Mouse (Mus musculus): Measurements from ENCODE around the gene Pcbp2. TPM values are rescaled to one million over a fixed set of nuclear protein-coding genes. Genes with fewer than 3 reads are reported as not detected.

Pcbp2 gene
- polyA plus RNA-seq, 1 experiment from 2014 or later = 64.7 TPM

- peak overlapping the region; percentile 61 for H3K9ac ChIP-seq (ENCODE audit: low read depth, low read length)
- H3K9me3 ChIP-seq (replicated peaks; ENCODE audit: control insufficient read depth, low read length) = no peaks in the 10 kb centered on the region
- peak overlapping the region; percentile 61 for H3K4me3 ChIP-seq (ENCODE audit: low read depth, low read length)
- peaks cover 40% of the 10 kb centered on the region for H3K4me1 ChIP-seq (ENCODE audit: control insufficient read depth, low read depth, low read length)
- peak overlapping the region; percentile 91 for H3K27ac ChIP-seq (ENCODE audit: low read length)
- peak overlapping the region; percentile 70 for H3K4me2 ChIP-seq (ENCODE audit: low read depth, low read length)
- peaks cover 11% of the 10 kb centered on the region; the same call in 1 of the 2 replicates for H3K36me3 ChIP-seq (ENCODE audit: control insufficient read depth, insufficient read depth)
- ATAC-seq (ENCODE audit: low read depth) = no peak
- 4% methylated on average over 6 of the region's 6 CpGs for WGBS (ENCODE audit: insufficient replicate concordance)
- no peaks in the 10 kb centered on the region for H3K27me3 ChIP-seq (ENCODE audit: control insufficient read depth, insufficient read depth, low read depth, low read length)
Observed at GRCm38 (mm10) chr15:102459381-102459780, 11.0 kb upstream of the Pcbp2 start.

DNA sequence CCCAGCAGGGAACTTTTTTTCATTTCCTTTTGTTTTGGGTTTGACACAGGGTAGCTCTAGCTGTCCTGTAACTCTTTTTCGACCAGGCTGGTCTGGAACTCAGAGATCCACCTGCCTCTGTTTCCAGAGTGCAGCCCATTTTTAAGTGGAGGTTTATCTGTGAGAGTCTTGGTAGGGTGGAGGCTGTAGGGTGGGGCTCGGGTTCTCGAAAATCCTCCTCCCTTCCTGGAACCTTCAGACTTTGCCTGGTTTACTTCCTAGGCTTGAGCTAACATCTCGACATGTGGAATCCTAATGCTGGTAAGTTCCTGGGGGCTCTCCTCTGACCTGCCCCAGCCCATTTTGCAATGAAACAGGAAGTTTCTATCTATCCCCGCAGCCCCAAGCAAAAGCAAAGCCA lies 10.5 kb upstream of the Pcbp2 start:
- Histone ChIP-seq H3K36me3 (ENCODE audit: control insufficient read depth, insufficient read depth) (peaks cover 11% of the 10 kb centered on the region; the same call in 1 of the 2 replicates), H3K4me2 (ENCODE audit: low read depth, low read length) (peak overlapping the region; percentile 70), H3K9ac (ENCODE audit: low read depth, low read length) (peak overlapping the region; percentile 61), H3K27me3 (ENCODE audit: control insufficient read depth, insufficient read depth, low read depth, low read length) (no peaks in the 10 kb centered on the region), H3K27ac (ENCODE audit: low read length) (peak overlapping the region; percentile 91), H3K4me3 (ENCODE audit: low read depth, low read length) (peak overlapping the region; percentile 61), H3K4me1 (ENCODE audit: control insufficient read depth, low read depth, low read length) (peaks cover 40% of the 10 kb centered on the region), H3K9me3 (replicated peaks; ENCODE audit: control insufficient read depth, low read length) (no peaks in the 10 kb centered on the region)
- 13% methylated on average over 5 of the region's 5 CpGs for WGBS (ENCODE audit: insufficient replicate concordance)
- ATAC-seq (ENCODE audit: low read depth) = peak; percentile 71

DNA sequence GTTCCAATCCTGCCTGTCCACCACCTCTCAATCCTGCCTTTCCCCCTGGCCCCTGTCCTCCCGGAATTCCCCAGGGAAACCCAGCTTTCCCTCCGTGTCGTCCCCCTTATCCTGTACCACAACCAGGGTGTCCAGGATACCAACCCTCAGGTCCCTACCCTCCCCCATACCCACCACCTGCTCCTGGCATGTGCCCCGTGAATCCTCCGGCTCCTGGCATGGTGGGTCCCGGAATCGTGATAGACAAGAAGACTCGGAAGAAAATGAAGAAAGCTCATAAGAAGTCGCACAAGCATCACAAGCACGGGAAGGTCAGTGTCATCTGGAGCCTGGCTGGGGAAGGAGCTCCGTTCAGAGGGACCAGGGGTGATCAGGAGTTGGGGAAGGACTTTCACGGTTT lies 9.9 kb upstream of the Pcbp2 start:
- Histone ChIP-seq H3K9ac (ENCODE audit: low read depth, low read length) (peak overlapping the region; percentile 50), H3K27ac (ENCODE audit: low read length) (peak overlapping the region; percentile 91), H3K4me1 (ENCODE audit: control insufficient read depth, low read depth, low read length) (peaks cover 40% of the 10 kb centered on the region), H3K9me3 (replicated peaks; ENCODE audit: control insufficient read depth, low read length) (no peaks in the 10 kb centered on the region), H3K36me3 (ENCODE audit: control insufficient read depth, insufficient read depth) (peaks cover 11% of the 10 kb centered on the region; the same call in 1 of the 2 replicates), H3K27me3 (ENCODE audit: control insufficient read depth, insufficient read depth, low read depth, low read length) (no peaks in the 10 kb centered on the region), H3K4me3 (ENCODE audit: low read depth, low read length) (peak overlapping the region; percentile 61), H3K4me2 (ENCODE audit: low read depth, low read length) (peak overlapping the region; percentile 70)
- ATAC-seq (ENCODE audit: low read depth) = no peak
- 52% methylated on average over 12 of the region's 12 CpGs for WGBS (ENCODE audit: insufficient replicate concordance)

GRCm38 (mm10) chr15:102460971-102461370 lies 9.4 kb upstream of the Pcbp2 start:
- H3K4me1 ChIP-seq (ENCODE audit: control insufficient read depth, low read depth, low read length) = peaks cover 40% of the 10 kb centered on the region
- ATAC-seq (ENCODE audit: low read depth) = peak; percentile 52

GRCm38 (mm10) chr15:102461430-102462075 lies 8.8 kb upstream of the Pcbp2 start:
- 69% methylated on average over 9 of the region's 9 CpGs for WGBS (ENCODE audit: insufficient replicate concordance)
- H3K9ac ChIP-seq (ENCODE audit: low read depth, low read length) = peak overlapping the region; percentile 50
- peak overlapping the region; percentile 61 for H3K4me3 ChIP-seq (ENCODE audit: low read depth, low read length)

More at GRCm38 (mm10) chr15:102460971-102461370, 9.4 kb upstream of the Pcbp2 start:
- H3K36me3 ChIP-seq (ENCODE audit: control insufficient read depth, insufficient read depth) = peaks cover 11% of the 10 kb centered on the region; the same call in 1 of the 2 replicates
- WGBS (ENCODE audit: insufficient replicate concordance) = 14% methylated on average over 4 of the region's 4 CpGs
- H3K27me3 ChIP-seq (ENCODE audit: control insufficient read depth, insufficient read depth, low read depth, low read length) = no peaks in the 10 kb centered on the region
- H3K9ac ChIP-seq (ENCODE audit: low read depth, low read length) = peak overlapping the region; percentile 50
- peak overlapping the region; percentile 91 for H3K27ac ChIP-seq (ENCODE audit: low read length)
- peak overlapping the region; percentile 70 for H3K4me2 ChIP-seq (ENCODE audit: low read depth, low read length)
- H3K9me3 ChIP-seq (replicated peaks; ENCODE audit: control insufficient read depth, low read length) = no peaks in the 10 kb centered on the region
- peak overlapping the region; percentile 61 for H3K4me3 ChIP-seq (ENCODE audit: low read depth, low read length)

DNA sequence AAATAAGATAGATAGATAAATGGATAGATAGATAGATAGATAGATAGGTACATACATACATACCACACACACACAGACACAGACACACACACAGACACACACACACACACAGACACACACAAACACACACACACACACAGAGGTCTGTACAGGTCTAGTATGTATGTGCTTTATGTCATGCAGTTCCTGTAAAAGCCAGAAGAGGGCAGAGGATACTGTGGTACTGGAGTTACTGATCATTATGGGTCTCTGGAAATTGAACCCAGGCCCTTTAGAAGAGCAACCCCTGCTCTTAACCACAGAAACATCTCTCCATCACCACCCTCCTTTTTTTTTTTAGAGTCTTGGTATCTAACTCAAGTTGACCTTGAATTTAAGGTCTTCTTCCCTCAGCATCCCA lies 6.7 kb upstream of the Pcbp2 start:
- no peaks in the 10 kb centered on the region for H3K27me3 ChIP-seq (ENCODE audit: control insufficient read depth, insufficient read depth, low read depth, low read length)
- peaks cover 24% of the 10 kb centered on the region for H3K4me1 ChIP-seq (ENCODE audit: control insufficient read depth, low read depth, low read length)
- peaks cover 15% of the 10 kb centered on the region; the same call in 1 of the 2 replicates for H3K36me3 ChIP-seq (ENCODE audit: control insufficient read depth, insufficient read depth)
- ATAC-seq (ENCODE audit: low read depth) = no peak
- peaks cover 2% of the 10 kb centered on the region; the same call in 1 of the 2 replicates for H3K9me3 ChIP-seq (replicated peaks; ENCODE audit: control insufficient read depth, low read length)
- H3K9ac ChIP-seq (ENCODE audit: low read depth, low read length) = no peak overlapping the region
- no peak overlapping the region for H3K4me2 ChIP-seq (ENCODE audit: low read depth, low read length)
- no peak overlapping the region for H3K4me3 ChIP-seq (ENCODE audit: low read depth, low read length)
- no peak overlapping the region for H3K27ac ChIP-seq (ENCODE audit: low read length)

More at GRCm38 (mm10) chr15:102461430-102462075, 8.8 kb upstream of the Pcbp2 start:
- ATAC-seq (ENCODE audit: low read depth) = no peak
- Histone ChIP-seq H3K4me1 (ENCODE audit: control insufficient read depth, low read depth, low read length) (peaks cover 40% of the 10 kb centered on the region), H3K36me3 (ENCODE audit: control insufficient read depth, insufficient read depth) (peaks cover 11% of the 10 kb centered on the region; the same call in 1 of the 2 replicates), H3K27ac (ENCODE audit: low read length) (peak overlapping the region; percentile 65), H3K4me2 (ENCODE audit: low read depth, low read length) (peak overlapping the region; percentile 70), H3K27me3 (ENCODE audit: control insufficient read depth, insufficient read depth, low read depth, low read length) (no peaks in the 10 kb centered on the region), H3K9me3 (replicated peaks; ENCODE audit: control insufficient read depth, low read length) (no peaks in the 10 kb centered on the region)

GRCm38 (mm10) chr15:102468675-102469370 lies 1.5 kb upstream of the Pcbp2 start:
- H3K27me3 ChIP-seq (ENCODE audit: control insufficient read depth, insufficient read depth, low read depth, low read length) = no peaks in the 10 kb centered on the region
- H3K36me3 ChIP-seq (ENCODE audit: control insufficient read depth, insufficient read depth) = peaks cover 17% of the 10 kb centered on the region
- H3K4me1 ChIP-seq (ENCODE audit: control insufficient read depth, low read depth, low read length) = peaks cover 6% of the 10 kb centered on the region
- no peak overlapping the region for H3K27ac ChIP-seq (ENCODE audit: low read length)
- ATAC-seq (ENCODE audit: low read depth) = no peak
- no peak overlapping the region for H3K4me2 ChIP-seq (ENCODE audit: low read depth, low read length)
- H3K9ac ChIP-seq (ENCODE audit: low read depth, low read length) = no peak overlapping the region
- peaks cover 2% of the 10 kb centered on the region; the same call in 1 of the 2 replicates for H3K9me3 ChIP-seq (replicated peaks; ENCODE audit: control insufficient read depth, low read length)
- WGBS (ENCODE audit: insufficient replicate concordance) = 90% methylated on average over 9 of the region's 9 CpGs
- no peak overlapping the region for H3K4me3 ChIP-seq (ENCODE audit: low read depth, low read length)

- peak; percentile 63 for ATAC-seq (ENCODE audit: low read depth)
- peak overlapping the region; percentile 96 for H3K9ac ChIP-seq (ENCODE audit: low read depth, low read length)
- WGBS (ENCODE audit: insufficient replicate concordance) = under 1% methylated on average over 39 of the region's 67 CpGs
- peaks cover 31% of the 10 kb centered on the region for H3K36me3 ChIP-seq (ENCODE audit: control insufficient read depth, insufficient read depth)
- H3K4me3 ChIP-seq (ENCODE audit: low read depth, low read length) = peak overlapping the region; percentile 94
- peaks cover 2% of the 10 kb centered on the region; the same call in 1 of the 2 replicates for H3K9me3 ChIP-seq (replicated peaks; ENCODE audit: control insufficient read depth, low read length)
- peak overlapping the region; percentile 72 for H3K4me2 ChIP-seq (ENCODE audit: low read depth, low read length)
- H3K27ac ChIP-seq (ENCODE audit: low read length) = peak overlapping the region; percentile 90
- H3K27me3 ChIP-seq (ENCODE audit: control insufficient read depth, insufficient read depth, low read depth, low read length) = no peaks in the 10 kb centered on the region
- peaks cover 6% of the 10 kb centered on the region for H3K4me1 ChIP-seq (ENCODE audit: control insufficient read depth, low read depth, low read length)
Observed at GRCm38 (mm10) chr15:102470605-102471294, 411 bp downstream of the Pcbp2 start.

All from liver, embryonic 16.5 days (tissue).